Mouse (Mus musculus): Measurements from ENCODE around the gene Rpp21. TPM values are rescaled to one million over a fixed set of nuclear protein-coding genes. Genes with fewer than 3 reads are reported as not detected.
"Not testable (repeated sequence)": the region's sequence is repeated elsewhere in the genome, so short reads cannot be mapped to it uniquely, and the experiment has no call there.

The Rpp21 gene
- polyA plus RNA-seq, 1 experiment from 2014 or later, result 95.8 TPM

- 91% methylated on average over 9 of the region's 9 CpGs for WGBS
- no peak for ATAC-seq (ENCODE audit: insufficient number of reproducible peaks, insufficient read depth, low FRiP score, low TSS enrichment, low read depth)
- H3K36me3 ChIP-seq, result peaks cover 79% of the 10 kb centered on the region
These were observed 3.8 kb upstream of the Rpp21 start for GRCm38 (mm10) chr17:36261511-36262166.

DNA sequence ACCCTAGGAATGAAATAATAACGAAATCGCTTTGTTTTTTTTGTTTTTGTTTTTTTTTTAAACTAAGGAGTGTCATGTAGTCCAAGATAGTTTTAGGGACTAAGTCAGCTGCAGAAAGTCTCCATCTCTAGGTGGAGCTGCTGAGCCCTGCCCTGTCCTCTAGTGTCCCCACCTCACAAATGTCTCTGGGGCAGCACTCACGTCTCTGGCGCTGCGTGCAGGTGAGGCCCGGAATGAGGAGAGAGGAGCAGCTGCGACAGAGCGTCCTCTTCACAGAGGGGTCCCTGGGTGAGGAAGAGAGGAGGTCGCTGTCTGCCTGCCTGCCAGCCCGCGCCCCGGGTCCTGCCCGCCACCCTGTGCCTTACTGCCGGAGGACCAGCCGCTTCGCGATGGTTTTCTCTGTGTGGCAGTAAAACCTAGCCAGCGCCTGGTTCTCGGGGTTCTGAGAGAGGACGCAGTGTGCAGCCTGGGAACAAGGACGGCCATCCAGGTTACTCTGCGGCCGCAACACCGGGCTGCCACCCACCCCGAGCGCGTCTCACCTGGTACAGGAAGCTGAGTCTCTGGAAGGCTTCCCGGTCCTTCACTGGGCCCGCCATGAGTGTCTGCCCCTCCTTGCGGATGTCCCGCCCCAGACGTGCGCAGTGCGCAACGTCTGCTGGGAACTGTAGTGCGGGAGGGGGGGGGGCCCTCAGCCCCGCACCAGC is 475 bp downstream of the Rpp21 start:
- WGBS, result 1% methylated on average over 37 of the region's 37 CpGs
- H3K4me3 ChIP-seq (replicated peaks), result peak overlapping the region; percentile 72
- H3K27me3 ChIP-seq, result peaks cover 8% of the 10 kb centered on the region
- H3K36me3 ChIP-seq, result peaks cover 41% of the 10 kb centered on the region
- H3K27ac ChIP-seq, result peak overlapping the region; percentile 80
- peaks cover 6% of the 10 kb centered on the region for H3K4me1 ChIP-seq (replicated peaks)
- ATAC-seq (ENCODE audit: insufficient number of reproducible peaks, insufficient read depth, low FRiP score, low TSS enrichment, low read depth), result peak; percentile 94
- H3K9me3 ChIP-seq, result no peaks in the 10 kb centered on the region
- peak overlapping the region; percentile 76 for H3K9ac ChIP-seq (replicated peaks)
- H3K4me2 ChIP-seq, result peak overlapping the region; percentile 55

More at GRCm38 (mm10) chr17:36261511-36262166, 3.8 kb upstream of the Rpp21 start:
- no peak overlapping the region for H3K4me2 ChIP-seq
- H3K27ac ChIP-seq, result no peak overlapping the region
- H3K27me3 ChIP-seq, result no peaks in the 10 kb centered on the region
- no peak overlapping the region for H3K4me3 ChIP-seq (replicated peaks)
- peaks cover 4% of the 10 kb centered on the region for H3K4me1 ChIP-seq (replicated peaks)
- H3K9ac ChIP-seq (replicated peaks), result no peak overlapping the region
- H3K9me3 ChIP-seq, result no peaks in the 10 kb centered on the region

- Histone ChIP-seq H3K27me3 (peaks cover 38% of the 10 kb centered on the region), H3K4me3 (replicated peaks) (no peak overlapping the region), H3K4me1 (replicated peaks) (peaks cover 6% of the 10 kb centered on the region), H3K4me2 (no peak overlapping the region), H3K9me3 (no peaks in the 10 kb centered on the region), H3K27ac (no peak overlapping the region), H3K9ac (replicated peaks) (no peak overlapping the region), H3K36me3 (no peaks in the 10 kb centered on the region)
- 61% methylated on average over 6 of the region's 6 CpGs for WGBS
- no peak for ATAC-seq (ENCODE audit: insufficient number of reproducible peaks, insufficient read depth, low FRiP score, low TSS enrichment, low read depth)
These were observed 4.7 kb downstream of the Rpp21 start for GRCm38 (mm10) chr17:36253087-36253600.

GRCm38 (mm10) chr17:36252250-36252876 is 5.5 kb downstream of the Rpp21 start:
- H3K9ac ChIP-seq (replicated peaks), result no peak overlapping the region
- H3K27me3 ChIP-seq, result peaks cover 45% of the 10 kb centered on the region

GRCm38 (mm10) chr17:36248886-36249285 is 9.0 kb downstream of the Rpp21 start:
- Histone ChIP-seq H3K27ac (no peak overlapping the region), H3K36me3 (no peaks in the 10 kb centered on the region), H3K4me3 (replicated peaks) (0 out of 2 replicates have a peak overlapping the region, but pooled peaks have one; percentile 17), H3K9ac (replicated peaks) (no peak overlapping the region), H3K4me2 (peak overlapping the region; percentile 27; the same call in 1 of the 2 replicates), H3K27me3 (peaks cover 48% of the 10 kb centered on the region), H3K9me3 (no peaks in the 10 kb centered on the region), H3K4me1 (replicated peaks) (no peaks in the 10 kb centered on the region; the same call in 1 of the 2 replicates)
- no peak for ATAC-seq (ENCODE audit: insufficient number of reproducible peaks, insufficient read depth, low FRiP score, low TSS enrichment, low read depth)
- WGBS, result 21% methylated on average over 33 of the region's 33 CpGs

More at GRCm38 (mm10) chr17:36252250-36252876, 5.5 kb downstream of the Rpp21 start:
- Histone ChIP-seq H3K27ac (no peak overlapping the region), H3K9me3 (no peaks in the 10 kb centered on the region), H3K4me2 (peak overlapping the region; percentile 48), H3K4me1 (replicated peaks) (peaks cover 6% of the 10 kb centered on the region), H3K4me3 (replicated peaks) (peak overlapping the region; percentile 15), H3K36me3 (no peaks in the 10 kb centered on the region)
- ATAC-seq (ENCODE audit: insufficient number of reproducible peaks, insufficient read depth, low FRiP score, low TSS enrichment, low read depth), result no peak
- WGBS, result 11% methylated on average over 25 of the region's 25 CpGs

GRCm38 (mm10) chr17:36245741-36246140 is 12.1 kb downstream of the Rpp21 start:
- H3K27me3 ChIP-seq, result peaks cover 30% of the 10 kb centered on the region
- no peak overlapping the region for H3K9ac ChIP-seq (replicated peaks)
- no peak overlapping the region for H3K27ac ChIP-seq
- H3K9me3 ChIP-seq, result no peaks in the 10 kb centered on the region
- no peak overlapping the region for H3K4me2 ChIP-seq
- peaks cover 4% of the 10 kb centered on the region for H3K4me1 ChIP-seq (replicated peaks)
- H3K36me3 ChIP-seq, result no peaks in the 10 kb centered on the region
- no peak for ATAC-seq (ENCODE audit: insufficient number of reproducible peaks, insufficient read depth, low FRiP score, low TSS enrichment, low read depth)
- 78% methylated on average over 2 of the region's 2 CpGs for WGBS
- no peak overlapping the region for H3K4me3 ChIP-seq (replicated peaks)

GRCm38 (mm10) chr17:36244031-36244430 is 13.8 kb downstream of the Rpp21 start:
- Histone ChIP-seq H3K27me3 (peaks cover 28% of the 10 kb centered on the region), H3K36me3 (no peaks in the 10 kb centered on the region), H3K4me1 (replicated peaks) (peaks cover 9% of the 10 kb centered on the region), H3K4me3 (replicated peaks) (no peak overlapping the region), H3K27ac (no peak overlapping the region), H3K4me2 (no peak overlapping the region), H3K9me3 (no peaks in the 10 kb centered on the region), H3K9ac (replicated peaks) (no peak overlapping the region)
- no peak for ATAC-seq (ENCODE audit: insufficient number of reproducible peaks, insufficient read depth, low FRiP score, low TSS enrichment, low read depth)
- WGBS, result 43% methylated on average over 5 of the region's 5 CpGs

GRCm38 (mm10) chr17:36240637-36241213 is 17.1 kb downstream of the Rpp21 start:
- H3K9ac ChIP-seq (replicated peaks), result no peak overlapping the region
- no peaks in the 10 kb centered on the region for H3K36me3 ChIP-seq
- peaks cover 15% of the 10 kb centered on the region for H3K4me1 ChIP-seq (replicated peaks)
- H3K4me3 ChIP-seq (replicated peaks), result no peak overlapping the region
- 7% methylated on average over 5 of the region's 5 CpGs for WGBS
- no peaks in the 10 kb centered on the region for H3K9me3 ChIP-seq
- no peak overlapping the region for H3K4me2 ChIP-seq
- ATAC-seq (ENCODE audit: insufficient number of reproducible peaks, insufficient read depth, low FRiP score, low TSS enrichment, low read depth), result no peak
- H3K27ac ChIP-seq, result no peak overlapping the region
- peaks cover 42% of the 10 kb centered on the region for H3K27me3 ChIP-seq

DNA sequence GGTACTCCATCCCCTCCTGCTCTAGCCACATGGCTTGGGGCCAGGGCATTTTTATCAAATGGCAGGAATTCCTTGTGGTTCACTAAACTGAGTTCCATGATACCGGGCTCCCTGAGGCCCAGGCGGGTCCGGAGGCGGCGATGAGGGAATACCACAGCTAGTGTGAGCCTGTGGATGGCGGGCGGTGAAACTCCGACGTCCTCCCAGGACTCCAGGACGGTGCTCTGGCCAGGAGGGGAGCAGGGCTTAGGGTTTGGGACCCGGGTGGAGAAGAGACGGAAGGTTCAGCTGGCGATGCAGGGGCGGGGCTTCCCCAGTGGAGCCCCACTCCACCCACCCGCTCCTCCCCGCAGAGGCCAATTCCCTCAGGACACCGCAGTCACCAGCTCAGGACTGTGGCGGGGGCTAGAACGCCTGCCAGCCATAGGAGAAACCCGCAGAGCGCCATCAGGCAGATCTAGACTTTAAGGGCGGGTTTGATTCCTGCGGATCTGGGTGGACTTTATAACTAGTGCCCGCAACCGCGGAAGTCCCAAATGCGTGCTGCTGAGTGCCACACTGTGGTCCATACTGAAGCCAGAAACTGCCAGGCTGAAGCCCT is 20.4 kb downstream of the Rpp21 start:
- H3K27me3 ChIP-seq, result peaks cover 43% of the 10 kb centered on the region
- 3% methylated on average over 27 of the region's 27 CpGs for WGBS
- H3K27ac ChIP-seq, result no peak overlapping the region
- H3K9ac ChIP-seq (replicated peaks), result no peak overlapping the region; the same call in 1 of the 2 replicates
- no peaks in the 10 kb centered on the region for H3K36me3 ChIP-seq
- H3K4me2 ChIP-seq, result peak overlapping the region; percentile 55
- H3K4me3 ChIP-seq (replicated peaks), result peak overlapping the region; percentile 33
- peaks cover 15% of the 10 kb centered on the region for H3K4me1 ChIP-seq (replicated peaks)
- no peaks in the 10 kb centered on the region for H3K9me3 ChIP-seq
- 0 out of 2 replicates have a peak, but pooled peaks have one; percentile 37 for ATAC-seq (ENCODE audit: insufficient number of reproducible peaks, insufficient read depth, low FRiP score, low TSS enrichment, low read depth)

DNA sequence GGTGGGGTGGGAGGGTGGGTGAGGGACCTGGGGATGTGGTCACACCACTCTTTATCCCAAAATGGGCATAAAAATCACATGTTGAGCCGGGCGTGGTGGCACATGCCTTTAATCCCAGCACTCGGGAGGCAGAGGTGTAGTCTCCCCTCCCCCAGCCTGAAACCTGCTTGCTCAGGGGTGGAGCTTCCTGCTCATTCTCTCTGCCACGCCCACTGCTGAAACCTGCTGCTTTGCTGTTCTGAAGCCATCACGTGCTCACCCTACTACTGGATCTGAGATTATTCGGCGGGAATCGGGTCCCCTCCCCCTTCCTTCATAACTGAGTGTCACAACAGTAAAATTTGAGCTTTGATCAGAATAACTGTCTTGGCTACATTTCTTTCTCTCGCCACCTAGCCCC is 22.6 kb downstream of the Rpp21 start:
- not testable (repeated sequence) for H3K9ac ChIP-seq (replicated peaks); H3K36me3 ChIP-seq; H3K4me3 ChIP-seq (replicated peaks); H3K4me1 ChIP-seq (replicated peaks); H3K9me3 ChIP-seq; ATAC-seq (ENCODE audit: insufficient number of reproducible peaks, insufficient read depth, low FRiP score, low TSS enrichment, low read depth); H3K4me2 ChIP-seq; H3K27ac ChIP-seq
- H3K27me3 ChIP-seq, result peaks cover 36% of the 10 kb centered on the region
- 22% methylated on average over 9 of the region's 9 CpGs for WGBS

Data from limb, embryonic 12.5 days (tissue).